Mouse (Mus musculus) splenic B cell, adult 2 months (primary cell): Measurements from ENCODE around the gene Sumo1.
"Not testable (repeated sequence)": the region's sequence is repeated elsewhere in the genome, so short reads cannot be mapped to it uniquely, and the experiment has no call there.

Source experiments
- DNase-seq: peaks from one replicate; pipeline ENCODE4 v3.0.0-alpha.2; 2011; ENCODE audit warnings: low read depth, low spot score
- H3K27me3 ChIP-seq: 2 replicates; pipeline ENCODE4 v1.6.1; 2012; ENCODE audit warnings: mild to moderate bottlenecking, low read length, moderate library complexity, mixed read lengths; ENCODE audit not compliant: control insufficient read depth, poor library complexity, insufficient read depth, severe bottlenecking
- H3K36me3 ChIP-seq: 2 replicates; pipeline ENCODE4 v1.6.1; 2012; ENCODE audit warnings: mild to moderate bottlenecking, low read length, moderate library complexity, mixed read lengths; ENCODE audit not compliant: control insufficient read depth, poor library complexity, insufficient read depth, severe bottlenecking

The Sumo1 gene

GRCm38 (mm10) chr1:59656244-59657171, 14.1 kb downstream of the Sumo1 start:
- H3K27me3 ChIP-seq = no peaks in the 10 kb centered on the region
- DNase-seq = no peak
- peaks cover 4% of the 10 kb centered on the region; the same call in 1 of the 2 replicates for H3K36me3 ChIP-seq

- peaks cover 4% of the 10 kb centered on the region; the same call in 1 of the 2 replicates for H3K36me3 ChIP-seq
- no peak for DNase-seq
- H3K27me3 ChIP-seq = no peaks in the 10 kb centered on the region
Observed at GRCm38 (mm10) chr1:59653243-59653911, 17.3 kb downstream of the Sumo1 start.

- Histone ChIP-seq H3K36me3 (peaks cover 8% of the 10 kb centered on the region), H3K27me3 (no peaks in the 10 kb centered on the region)
- DNase-seq = no peak
Observed at GRCm38 (mm10) chr1:59651201-59651819, 19.3 kb downstream of the Sumo1 start.

GRCm38 (mm10) chr1:59646502-59646901, 24.1 kb downstream of the Sumo1 start:
- not testable (repeated sequence) for H3K36me3 ChIP-seq, H3K27me3 ChIP-seq, DNase-seq

GRCm38 (mm10) chr1:59642488-59642887, 28.1 kb downstream of the Sumo1 start:
- no peak for DNase-seq
- Histone ChIP-seq H3K27me3 (no peaks in the 10 kb centered on the region), H3K36me3 (peaks cover 8% of the 10 kb centered on the region; the same call in 1 of the 2 replicates)

GRCm38 (mm10) chr1:59638371-59638770, 32.3 kb downstream of the Sumo1 start:
- Histone ChIP-seq H3K36me3 (peaks cover 8% of the 10 kb centered on the region; the same call in 1 of the 2 replicates), H3K27me3 (no peaks in the 10 kb centered on the region)
- DNase-seq = no peak

GRCm38 (mm10) chr1:59636349-59636748, 34.3 kb downstream of the Sumo1 start:
- Histone ChIP-seq H3K36me3 (peaks cover 5% of the 10 kb centered on the region; the same call in 1 of the 2 replicates), H3K27me3 (no peaks in the 10 kb centered on the region)
- DNase-seq = no peak

- no peaks in the 10 kb centered on the region for H3K27me3 ChIP-seq
- DNase-seq = no peak
- no peaks in the 10 kb centered on the region for H3K36me3 ChIP-seq
Observed at GRCm38 (mm10) chr1:59633056-59633455, 37.6 kb downstream of the Sumo1 start.

GRCm38 (mm10) chr1:59631986-59632659, 38.5 kb downstream of the Sumo1 start:
- Histone ChIP-seq H3K27me3 (no peaks in the 10 kb centered on the region), H3K36me3 (no peaks in the 10 kb centered on the region)
- DNase-seq = no peak

GRCm38 (mm10) chr1:59630356-59630755, 40.3 kb downstream of the Sumo1 start:
- H3K36me3 ChIP-seq, H3K27me3 ChIP-seq, DNase-seq: not testable (repeated sequence)

GRCm38 (mm10) chr1:59629194-59629593, 41.4 kb downstream of the Sumo1 start:
- DNase-seq = no peak
- no peaks in the 10 kb centered on the region for H3K27me3 ChIP-seq
- no peaks in the 10 kb centered on the region for H3K36me3 ChIP-seq

GRCm38 (mm10) chr1:59625410-59625809, 45.2 kb downstream of the Sumo1 start:
- Histone ChIP-seq H3K27me3 (no peaks in the 10 kb centered on the region), H3K36me3 (no peaks in the 10 kb centered on the region)
- DNase-seq = no peak

GRCm38 (mm10) chr1:59623325-59624017, 47.2 kb downstream of the Sumo1 start:
- Histone ChIP-seq H3K27me3 (no peaks in the 10 kb centered on the region), H3K36me3 (no peaks in the 10 kb centered on the region)
- DNase-seq = peak; percentile 84

- DNase-seq = no peak
- no peaks in the 10 kb centered on the region for H3K36me3 ChIP-seq
- no peaks in the 10 kb centered on the region for H3K27me3 ChIP-seq
Observed at GRCm38 (mm10) chr1:59619201-59619600, 51.4 kb downstream of the Sumo1 start.
